Mouse (Mus musculus) layer of hippocampus, adult 18-20 months (tissue): ENCODE data around the gene Olfr1511. TPM values are rescaled to one million over a fixed set of nuclear protein-coding genes. Genes with fewer than 3 reads are reported as not detected.
"Not testable (repeated sequence)": the region's sequence is repeated elsewhere in the genome, so short reads cannot be mapped to it uniquely, and the experiment has no call there.

ENCODE experiments used
- DNase-seq, 2 experiments: peaks; one replicate each; pipeline ENCODE4 v3.0.0; 2022; ENCODE audit warnings: low spot score in 2 of 2
- long read RNA-seq: library from polyadenylated mRNA; stranded (forward); transcript quantifications from one replicate; pipeline ENCODE4 v2.0.0, GENCODE M21; 2021
- total RNA-seq, 2 experiments: library from RNA; stranded (reverse); gene quantifications; 2 replicates each; pipeline ENCODE4 v1.2.3; 2021

Gene Olfr1511
- total RNA-seq, result not detected
- long read RNA-seq, result 0 reads

DNA sequence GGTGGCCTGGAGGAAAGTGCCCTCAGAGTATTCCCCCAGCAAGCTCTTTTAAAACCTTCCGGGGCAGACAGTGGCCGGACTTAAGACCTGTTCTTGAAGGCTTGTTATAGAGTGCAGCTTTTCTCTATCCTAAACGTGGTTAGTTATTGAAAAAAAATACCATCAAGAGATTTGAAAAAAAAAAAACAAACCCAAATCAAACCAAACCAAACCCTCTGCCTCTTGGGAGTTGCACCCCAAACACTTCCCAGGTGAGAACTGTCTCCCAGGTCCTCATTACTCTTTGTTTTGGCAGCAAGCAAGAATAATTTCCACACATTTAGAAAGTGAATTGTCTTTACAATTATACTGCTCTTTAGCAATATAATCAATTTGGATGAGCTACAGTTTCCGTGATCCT lies at the start of gene Olfr1511:
TSS of gene Olfr1511 (minus strand) at position 101 of the 400 bp plus-strand sequence.
- DNase-seq, result no peak

DNA sequence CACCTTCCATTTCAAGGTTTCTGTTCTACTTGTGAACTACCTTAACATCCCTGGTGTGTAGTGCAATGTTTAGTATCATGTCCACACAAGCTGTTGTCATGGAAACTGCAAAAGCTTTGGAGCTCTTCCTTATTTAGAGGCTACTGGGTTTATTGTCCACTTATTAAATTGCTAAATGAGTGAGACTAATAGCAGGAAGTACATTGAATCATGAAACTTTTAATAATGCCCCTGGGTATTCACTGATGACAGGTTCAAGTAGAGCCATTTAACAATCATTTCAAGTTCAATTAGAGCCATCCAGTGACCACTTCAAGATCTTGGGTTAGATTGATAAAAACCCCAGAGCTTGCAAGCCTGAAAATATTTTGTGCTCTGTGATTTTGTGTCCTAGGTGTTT lies 45.5 kb upstream of the Olfr1511 start, which contains the start of gene Olfr1509:
TSS of gene Olfr1509 (plus strand) at position 301 of the 400 bp plus-strand sequence.
- DNase-seq, result no peak

DNA sequence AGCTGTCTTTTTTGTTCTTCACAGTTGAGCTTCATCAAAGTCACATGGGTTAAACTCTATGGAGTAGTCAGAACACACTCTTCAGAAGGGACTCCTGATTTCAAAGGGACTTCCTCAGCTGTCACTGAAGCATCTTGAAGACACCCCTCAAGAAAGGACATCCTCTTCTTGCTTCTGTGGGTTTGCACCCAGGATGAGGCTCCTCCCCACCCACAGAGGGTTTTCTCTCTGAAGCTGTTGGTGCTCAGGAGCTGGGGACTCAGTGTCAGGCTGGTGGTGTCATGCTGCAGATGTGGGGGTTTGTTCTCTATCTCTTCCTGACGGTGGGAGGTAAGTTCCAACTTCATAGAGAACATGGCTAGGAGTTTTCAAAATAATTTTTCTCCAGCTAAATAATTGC lies 30.5 kb upstream of the Olfr1511 start:
- no peak for DNase-seq

DNA sequence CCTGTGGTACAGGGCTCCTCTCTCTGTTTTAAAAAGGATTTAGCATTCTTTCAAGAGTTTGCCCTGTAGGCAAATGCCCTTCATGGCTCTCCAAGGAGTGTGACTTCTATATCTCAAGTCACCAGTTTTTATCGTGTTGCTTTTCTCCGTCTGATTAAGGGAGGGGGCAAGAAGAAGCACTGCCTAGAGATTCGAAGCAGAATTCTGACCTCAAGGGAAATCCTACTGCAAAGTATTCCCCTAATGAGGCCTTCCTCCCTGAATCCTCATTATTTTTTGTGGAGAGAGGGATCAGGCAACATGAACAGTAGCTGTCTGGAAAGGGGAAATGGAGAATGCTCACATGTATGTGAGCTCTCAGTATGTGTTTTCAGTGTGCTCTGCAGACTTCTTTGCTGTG lies 17.1 kb upstream of the Olfr1511 start, which contains the start of gene Olfr1510:
TSS of gene Olfr1510 (minus strand) at position 101 of the 400 bp plus-strand sequence.
- DNase-seq, result no peak

DNA sequence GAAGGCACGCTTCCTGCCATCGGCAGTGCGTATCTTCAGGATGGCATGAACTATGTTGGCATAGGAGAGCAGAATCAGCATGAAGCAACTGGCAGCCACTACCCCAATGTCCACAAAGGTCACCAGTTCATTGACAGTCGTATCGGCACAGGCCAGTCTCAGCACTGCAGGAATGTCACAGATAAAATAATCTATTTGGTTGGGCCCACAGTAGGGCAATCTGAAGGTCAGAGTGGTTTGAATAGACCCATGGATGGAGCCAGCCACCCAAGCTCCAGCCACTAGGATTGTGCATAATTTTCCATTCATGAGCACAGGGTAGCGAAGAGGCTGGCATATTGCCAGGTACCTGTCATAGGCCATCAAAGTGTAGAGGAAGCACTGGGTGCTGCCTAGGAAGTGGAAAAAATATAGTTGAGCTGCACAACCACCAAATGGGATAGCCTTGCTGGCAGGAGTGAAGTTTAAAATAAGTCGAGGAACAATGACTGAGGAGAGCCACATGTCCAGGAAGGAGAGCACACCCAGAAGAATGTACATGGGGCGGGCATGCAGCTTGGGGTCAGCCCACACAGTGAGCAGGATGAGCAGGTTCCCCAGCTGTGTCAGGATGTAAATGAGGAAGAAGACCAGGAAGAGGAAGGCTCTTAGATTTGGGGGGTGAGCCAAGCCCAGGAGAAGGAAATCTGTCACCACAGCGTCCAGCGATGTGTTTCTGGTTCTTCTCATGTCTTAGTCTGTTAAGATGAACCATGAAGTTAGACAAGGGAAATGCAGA lies 13.2 kb upstream of the Olfr1511 start:
- DNase-seq, result not testable (repeated sequence)

DNA sequence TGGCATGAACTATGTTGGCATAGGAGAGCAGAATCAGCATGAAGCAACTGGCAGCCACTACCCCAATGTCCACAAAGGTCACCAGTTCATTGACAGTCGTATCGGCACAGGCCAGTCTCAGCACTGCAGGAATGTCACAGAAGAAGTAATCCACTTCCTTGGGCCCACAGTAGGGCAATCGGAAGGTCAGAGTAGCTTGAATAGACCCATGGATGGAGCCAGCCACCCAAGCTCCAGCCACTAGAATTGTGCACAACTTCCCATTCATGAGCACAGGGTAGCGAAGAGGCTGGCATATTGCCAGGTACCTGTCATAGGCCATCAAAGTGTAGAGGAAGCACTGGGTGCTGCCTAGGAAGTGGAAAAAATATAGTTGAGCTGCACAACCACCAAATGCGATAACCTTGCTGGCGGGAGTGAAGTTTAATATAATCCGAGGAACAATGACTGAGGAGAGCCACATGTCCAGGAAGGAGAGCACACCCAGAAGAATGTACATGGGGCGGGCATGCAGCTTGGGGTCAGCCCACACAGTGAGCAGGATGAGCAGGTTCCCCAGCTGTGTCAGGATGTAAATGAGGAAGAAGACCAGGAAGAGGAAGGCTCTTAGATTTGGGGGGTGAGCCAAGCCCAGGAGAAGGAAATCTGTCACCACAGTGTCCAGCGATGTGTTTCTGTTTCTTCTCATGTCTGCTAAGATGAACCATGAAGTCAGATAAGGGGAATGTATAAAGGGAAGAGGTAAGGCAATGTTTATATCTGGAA lies 6.9 kb downstream of the Olfr1511 start:
- not testable (repeated sequence) for DNase-seq

GRCm38 (mm10) chr14:52379068-52379467 lies 18.1 kb downstream of the Olfr1511 start, which contains the start of gene Olfr1512:
TSS of gene Olfr1512 (minus strand) at chr14:52379168.
- DNase-seq, result no peak

GRCm38 (mm10) chr14:52368741-52369140 lies 28.4 kb downstream of the Olfr1511 start:
- DNase-seq, result peak in 1 of 2 experiments; percentile 21

GRCm38 (mm10) chr14:52356308-52356707 lies 40.9 kb downstream of the Olfr1511 start, which contains the start of gene Olfr1513:
TSS of gene Olfr1513 (minus strand) at chr14:52356408.
- no peak for DNase-seq

Other genes starting within 250 kb of the Olfr1511 start
- gene Supt16, start 200.0 kb downstream of the Olfr1511 start, total RNA-seq, result 10 to 100 TPM; 50.6 to 54.8 TPM
- 100 to 1,000 TPM; 109 to 117 TPM for gene Chd8, start 139.6 kb downstream of the Olfr1511 start, total RNA-seq
- gene Tox4, start 118.2 kb downstream of the Olfr1511 start, total RNA-seq, result 10 to 100 TPM; 58.4 to 67.1 TPM
- gene Rab2b, start 117.8 kb downstream of the Olfr1511 start, total RNA-seq, result 10 to 100 TPM; 35.0 to 37.3 TPM
- 10 to 100 TPM; 39.2 to 43.1 TPM for gene Mettl3, start 92.3 kb downstream of the Olfr1511 start, total RNA-seq
- gene Sall2, start 68.6 kb downstream of the Olfr1511 start, total RNA-seq, result 10 to 100 TPM; 45.0 to 48.4 TPM
- gene Olfr1513, start 41.0 kb downstream of the Olfr1511 start, total RNA-seq, result not detected
- not detected for gene Olfr1512, start 18.2 kb downstream of the Olfr1511 start, total RNA-seq
- gene Olfr1510, start 17.0 kb upstream of the Olfr1511 start, total RNA-seq, result not detected
- gene Olfr1509, start 45.6 kb upstream of the Olfr1511 start, total RNA-seq, result not detected
- not detected for gene Olfr1508, start 70.1 kb upstream of the Olfr1511 start, total RNA-seq
- gene Olfr1507, start 98.4 kb upstream of the Olfr1511 start, total RNA-seq, result under 1 TPM in 1 of 2 experiments, not detected in 1; 0.45 TPM